13 mouse cellular contexts compared by ENCODE assay signal in the genomic region with DNA sequence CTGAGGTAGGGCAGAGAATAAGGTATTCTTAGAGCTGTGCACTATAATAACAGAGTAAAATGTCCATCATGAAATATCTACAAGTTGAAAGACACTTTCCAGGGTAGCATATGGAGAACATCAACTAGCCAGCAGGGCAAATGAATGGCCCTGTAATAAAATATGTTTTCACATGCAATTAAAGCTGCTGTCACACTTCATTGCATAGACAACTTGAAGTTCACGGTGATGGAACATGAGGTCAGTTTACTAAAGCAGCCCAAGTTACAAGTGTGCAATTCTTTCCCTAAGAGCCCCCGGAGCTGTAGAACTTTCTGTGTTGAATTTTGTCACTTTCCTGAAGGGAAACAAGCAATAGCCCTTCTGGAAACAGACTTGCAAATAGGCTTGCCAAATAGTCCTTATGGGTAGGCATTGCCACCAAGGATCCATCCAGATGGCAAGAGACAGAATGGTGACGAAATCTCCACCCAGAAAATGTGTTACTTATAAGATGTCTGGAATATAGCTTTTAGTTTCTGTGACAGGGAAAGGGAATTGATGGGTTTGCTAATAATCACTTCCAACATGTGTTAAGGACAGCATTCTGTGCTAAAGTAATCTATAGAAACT.
DNase-seq lines count a peak whose midpoint lies in the region; ATAC-seq and TF ChIP-seq lines count a peak whose summit lies in the region.
"Had no signal": no experiment of that assay in that cellular context is flagged by ENCODE, and none has a peak within 500 bp of the region (broad histone marks: within the 10 kb centered on the region; RNA-seq: fewer than 3 reads in every experiment).

No protein-coding gene starts in this region.

- no peaks in the 10 kb centered on the region for H3K36me3 ChIP-seq in forebrain, embryonic 13.5 days (ENCODE audit: poor library complexity, severe bottlenecking)
- no peaks in the 10 kb centered on the region for H3K36me3 ChIP-seq in forebrain, embryonic 10.5 days (replicated peaks)
- no peaks in the 10 kb centered on the region for H3K36me3 ChIP-seq in kidney, postnatal 0 days (ENCODE audit: insufficient read depth, low read length)
- no peaks in the 10 kb centered on the region for H3K36me3 ChIP-seq in hindbrain, embryonic 12.5 days
- H3K36me3 ChIP-seq: G1E had no signal

- no peak for DNase-seq in forebrain, embryonic 10.5 days (ENCODE audit: extremely low spot score, low spot score)
- peak; percentile 68 for DNase-seq in kidney, postnatal 0 days (ENCODE audit: low spot score)
- no peak for DNase-seq in kidney, postnatal 14 days
- DNase-seq in brain, embryonic 18.5 days (ENCODE audit: low read depth, low spot score) = peak; percentile 63
- DNase-seq in layer of hippocampus, adult 9-11 months = peak; percentile 49
- DNase-seq: adrenal gland, adult 8-10 months; heart, postnatal 14 days; liver; lung, adult 2 months had no signal

- no peak overlapping the region for H3K9ac ChIP-seq in forebrain, embryonic 13.5 days
- H3K9ac ChIP-seq in kidney, postnatal 0 days (ENCODE audit: low read depth, low read length) = no peak overlapping the region
- H3K9ac ChIP-seq in hindbrain, embryonic 12.5 days = no peak overlapping the region

- H3K27ac ChIP-seq in forebrain, embryonic 13.5 days = no peak overlapping the region
- H3K27ac ChIP-seq in forebrain, embryonic 10.5 days = no peak overlapping the region
- no peak overlapping the region; the same call in 1 of the 2 replicates for H3K27ac ChIP-seq in kidney, postnatal 0 days
- no peak overlapping the region for H3K27ac ChIP-seq in hindbrain, embryonic 12.5 days

- H3K9me3 ChIP-seq in forebrain, embryonic 13.5 days (replicated peaks) = no peaks in the 10 kb centered on the region
- no peaks in the 10 kb centered on the region for H3K9me3 ChIP-seq in forebrain, embryonic 10.5 days
- H3K9me3 ChIP-seq in kidney, postnatal 0 days (replicated peaks; ENCODE audit: low read length) = no peaks in the 10 kb centered on the region
- H3K9me3 ChIP-seq in hindbrain, embryonic 12.5 days (replicated peaks) = no peaks in the 10 kb centered on the region

- WGBS in forebrain, embryonic 13.5 days = 72% methylated on average over 3 of the region's 3 CpGs
- whole genome bisulfite sequencing in forebrain, embryonic 10.5 days = 81% methylated on average over 3 of the region's 3 CpGs
- 24% methylated on average over 3 of the region's 3 CpGs for WGBS in kidney, postnatal 0 days
- WGBS in hindbrain, embryonic 12.5 days = 64% methylated on average over 3 of the region's 3 CpGs

- no peak overlapping the region for H3K4me3 ChIP-seq in forebrain, embryonic 13.5 days
- H3K4me3 ChIP-seq in forebrain, embryonic 10.5 days = no peak overlapping the region
- no peak overlapping the region for H3K4me3 ChIP-seq in kidney, postnatal 0 days (replicated peaks; ENCODE audit: low read depth, low read length)
- H3K4me3 ChIP-seq in hindbrain, embryonic 12.5 days = no peak overlapping the region
- H3K4me3 ChIP-seq: erythroblast, embryonic 14.5 days had no signal

- no peaks in the 10 kb centered on the region for H3K27me3 ChIP-seq in forebrain, embryonic 13.5 days
- H3K27me3 ChIP-seq in forebrain, embryonic 10.5 days (ENCODE audit: poor library complexity, severe bottlenecking) = no peaks in the 10 kb centered on the region
- H3K27me3 ChIP-seq in kidney, postnatal 0 days (ENCODE audit: insufficient read depth, low read length) = no peaks in the 10 kb centered on the region
- H3K27me3 ChIP-seq in hindbrain, embryonic 12.5 days = no peaks in the 10 kb centered on the region

- no peaks in the 10 kb centered on the region for H3K4me1 ChIP-seq in forebrain, embryonic 13.5 days
- H3K4me1 ChIP-seq in forebrain, embryonic 10.5 days = no peaks in the 10 kb centered on the region
- H3K4me1 ChIP-seq in kidney, postnatal 0 days (replicated peaks; ENCODE audit: insufficient read depth, low read length) = no peaks in the 10 kb centered on the region
- H3K4me1 ChIP-seq in hindbrain, embryonic 12.5 days = no peaks in the 10 kb centered on the region

- no peak overlapping the region for H3K4me2 ChIP-seq in forebrain, embryonic 13.5 days
- H3K4me2 ChIP-seq in kidney, postnatal 0 days (ENCODE audit: low read length) = peak overlapping the region; percentile 0; the same call in 1 of the 2 replicates
- no peak overlapping the region for H3K4me2 ChIP-seq in hindbrain, embryonic 12.5 days (replicated peaks)

- ATAC-seq in forebrain, embryonic 13.5 days = peak; percentile 85; the same call in 1 of the 2 replicates
- 0 out of 2 replicates have a peak, but pooled peaks have one; percentile 38 for ATAC-seq in kidney, postnatal 0 days (replicated peaks; ENCODE audit: low FRiP score, low read depth)
- ATAC-seq in hindbrain, embryonic 12.5 days (ENCODE audit: low FRiP score) = no peak

- no peak for TF ChIP-seq CTCF in kidney, postnatal 0 days (IDR thresholded peaks at IDR 0.05; ENCODE audit: low read depth)

Comparison
In these comparisons a context has a peak if more than half of its experiments do, and no peak if none do; other contexts are left out.
1. DNase-seq: peak in kidney, postnatal 0 days (single experiment), brain, embryonic 18.5 days (single experiment) and layer of hippocampus, adult 9-11 months (single experiment); none in forebrain, embryonic 10.5 days (single experiment) and kidney, postnatal 14 days (single experiment).